Mouse (Mus musculus) left cerebral cortex, adult 2 months (tissue): Measurements from ENCODE around the gene Dlgap1. TPM values are rescaled to one million over a fixed set of nuclear protein-coding genes. Genes with fewer than 3 reads are reported as not detected.
"Not testable (repeated sequence)": the region's sequence is repeated elsewhere in the genome, so short reads cannot be mapped to it uniquely, and the experiment has no call there.

Source experiments
- DNase-seq, 2 experiments: peaks; one replicate each; pipeline ENCODE4 v3.0.0; 2021 to 2022; ENCODE audit warnings: low spot score in 2 of 2, mixed read lengths in 1 of 2; ENCODE audit errors: extremely low spot score in 1 of 2
- H3K27ac ChIP-seq: fragments of 200-600 bp; 2 replicates; pipeline ENCODE4 v1.8.1; 2022
- H3K4me3 ChIP-seq: fragments of 200-600 bp; 2 replicates; pipeline ENCODE4 v1.8.1; 2022
- CTCF ChIP-seq: fragments of 200-600 bp; IDR thresholded peaks from 2 replicates; pipeline ENCODE4 v1.8.1; 2022; ENCODE audit warnings: antibody characterized with exemption, mild to moderate bottlenecking, moderate library complexity
- intact Hi-C: fragments of 180-260 bp; cut with DNase I; formaldehyde crosslinking; loops from one replicate; pipeline ENCODE4 v1.15.1; 2025
- total RNA-seq, 2 experiments: library from RNA; stranded (reverse); gene quantifications; 2 replicates each; pipeline ENCODE4 v1.2.3; 2021

Dlgap1 gene
- total RNA-seq, 2 experiments from 2014 or later: 497 to 510 TPM

DNA sequence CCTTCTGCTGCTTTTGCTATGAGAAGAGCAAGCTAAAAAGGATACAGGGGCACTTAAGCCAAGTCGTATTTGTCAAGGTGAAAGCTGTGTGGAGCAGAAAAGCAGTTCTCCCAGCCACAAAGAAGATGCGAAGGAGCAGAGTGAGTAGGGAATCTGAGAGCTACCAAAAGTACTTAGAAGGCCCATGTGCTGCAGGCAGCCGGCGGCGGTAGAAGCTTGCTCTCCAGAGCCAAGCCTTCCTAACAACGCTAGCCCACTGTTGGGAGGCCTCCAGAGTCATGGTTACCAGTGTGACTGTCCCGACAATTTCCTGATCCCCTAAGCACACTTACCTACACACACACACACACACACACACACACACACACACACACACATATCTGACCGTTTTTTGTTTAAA lies 614.2 kb downstream of the Dlgap1 start:
- DNase-seq: no peak
- intact Hi-C loops: no loop called here
- no peak for TF ChIP-seq CTCF
- Histone ChIP-seq H3K4me3 (no peak overlapping the region), H3K27ac (peak overlapping the region; percentile 54)

DNA sequence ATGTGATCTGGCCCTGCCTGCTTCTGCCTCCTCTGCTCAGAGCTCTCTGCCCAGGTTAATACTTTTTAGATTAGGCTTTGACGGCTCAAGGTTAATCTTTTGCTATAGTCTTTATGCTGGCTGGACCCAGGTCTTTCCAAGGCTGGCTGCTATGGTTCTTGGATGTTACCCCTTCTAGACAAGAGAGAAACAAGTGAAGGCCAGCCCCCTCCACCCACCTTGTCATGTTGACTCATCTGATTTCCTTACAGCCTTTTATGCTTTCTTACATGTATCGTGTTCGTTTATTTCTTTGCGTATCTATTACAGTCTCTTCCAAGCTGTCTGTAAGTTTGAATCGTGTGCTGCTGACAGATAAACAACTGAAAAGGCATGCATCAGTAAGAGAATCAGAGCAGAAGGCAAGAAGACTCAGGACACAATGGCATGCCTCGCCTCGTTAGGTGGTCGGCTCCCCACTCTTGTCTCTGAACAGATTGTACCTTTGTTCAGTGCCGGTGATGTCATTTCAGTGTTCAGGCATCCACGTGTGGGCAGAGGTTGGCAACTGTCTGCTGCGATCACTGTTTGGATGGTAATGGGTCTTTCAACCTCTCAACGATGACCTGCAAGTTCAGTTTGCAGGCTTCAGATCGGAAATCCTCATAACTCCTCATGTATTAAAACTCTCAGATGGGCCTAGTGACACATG lies 618.0 kb downstream of the Dlgap1 start:
- intact Hi-C loops: no loop called here
- no peak for DNase-seq
- TF ChIP-seq CTCF: no peak
- peak overlapping the region; percentile 76 for H3K27ac ChIP-seq
- no peak overlapping the region for H3K4me3 ChIP-seq

DNA sequence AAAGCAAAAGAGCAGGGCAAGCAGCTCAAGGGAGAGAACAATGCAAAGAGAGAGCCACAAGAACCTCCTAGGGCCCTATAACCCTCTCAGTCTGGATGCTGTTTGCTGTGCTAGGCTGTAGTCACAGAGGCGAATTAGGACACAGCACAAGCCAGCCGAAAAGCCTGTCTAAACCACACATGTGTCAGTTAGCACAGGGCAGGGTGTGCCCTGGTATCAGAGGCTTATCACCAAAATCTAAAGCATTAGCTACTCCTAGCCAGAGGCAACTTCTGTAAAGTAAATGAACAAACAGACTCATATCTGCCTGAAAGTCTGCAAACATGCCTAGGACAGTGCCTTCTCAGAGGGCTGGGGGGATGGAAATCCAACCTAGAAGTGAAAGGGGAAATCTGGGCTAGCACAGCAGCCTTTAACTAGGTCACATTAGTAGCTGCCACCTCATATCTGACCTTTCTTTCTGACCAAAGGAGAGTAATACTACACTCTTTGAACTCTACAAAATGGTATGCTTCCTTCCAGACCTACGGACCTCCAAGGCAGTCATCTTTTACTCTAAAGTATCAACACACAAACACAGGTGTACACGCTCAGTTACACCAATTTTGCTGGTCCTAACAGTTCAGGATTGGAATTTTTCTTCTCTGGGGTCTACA lies 619.2 kb downstream of the Dlgap1 start:
- H3K4me3 ChIP-seq, intact Hi-C loops, DNase-seq: not testable (repeated sequence)
- H3K27ac ChIP-seq: peak overlapping the region; percentile 77; the same call in 1 of the 2 replicates

GRCm38 (mm10) chr17:70588691-70589090 lies 619.8 kb downstream of the Dlgap1 start:
- DNase-seq: no peak
- intact Hi-C loops: no loop called here
- H3K27ac ChIP-seq: peak overlapping the region; percentile 66
- no peak for TF ChIP-seq CTCF
- H3K4me3 ChIP-seq: no peak overlapping the region

- intact Hi-C loops: no loop called here
- DNase-seq: no peak
- H3K4me3 ChIP-seq: no peak overlapping the region
- no peak for TF ChIP-seq CTCF
- peak overlapping the region; percentile 66 for H3K27ac ChIP-seq
Measured at GRCm38 (mm10) chr17:70589140-70589539, 620.3 kb downstream of the Dlgap1 start.

DNA sequence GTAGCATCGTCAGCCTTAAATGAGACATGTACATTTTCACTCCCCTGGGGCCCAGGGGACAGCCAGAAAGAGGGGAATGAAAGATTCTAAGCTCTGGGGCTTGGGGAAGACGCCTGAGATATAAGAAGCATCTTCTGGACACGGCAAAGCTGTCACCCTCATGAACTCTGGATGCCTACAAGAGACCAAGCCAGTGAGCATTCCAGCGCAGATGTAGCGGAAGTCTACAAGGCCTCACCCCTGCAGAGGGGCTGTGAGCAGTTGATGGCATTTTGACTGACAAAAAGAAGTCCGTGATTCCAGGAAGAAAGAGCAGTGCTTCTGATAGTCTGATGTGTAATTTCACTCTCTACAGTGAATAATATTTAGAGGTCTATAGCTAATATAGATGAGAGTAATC lies 621.6 kb downstream of the Dlgap1 start:
- intact Hi-C loops: no loop called here
- Histone ChIP-seq H3K27ac (peak overlapping the region; percentile 36; the same call in 1 of the 2 replicates), H3K4me3 (no peak overlapping the region)
- TF ChIP-seq CTCF: no peak
- DNase-seq: no peak

DNA sequence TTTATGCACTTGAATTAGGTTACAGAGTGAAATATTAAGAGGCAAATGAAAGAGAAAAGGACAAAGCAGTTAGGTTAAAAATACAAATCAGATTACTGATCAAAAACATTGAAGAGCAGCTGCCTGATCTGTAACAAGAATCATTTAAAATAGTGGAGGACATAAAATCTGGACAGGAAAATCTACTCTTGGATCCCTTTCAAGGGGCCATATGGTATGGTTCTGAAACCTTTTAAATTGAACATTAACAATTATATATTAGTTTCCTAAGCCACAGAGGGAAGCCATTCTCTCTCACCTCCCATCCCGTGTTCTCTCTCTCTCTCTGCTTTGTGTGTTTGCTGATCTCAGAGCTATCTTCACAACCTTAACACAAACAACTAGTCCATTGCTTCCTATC lies 625.4 kb downstream of the Dlgap1 start:
- no peak for DNase-seq
- intact Hi-C loops: no loop called here
- Histone ChIP-seq H3K4me3 (no peak overlapping the region), H3K27ac (peak overlapping the region; percentile 73; the same call in 1 of the 2 replicates)
- TF ChIP-seq CTCF: no peak

DNA sequence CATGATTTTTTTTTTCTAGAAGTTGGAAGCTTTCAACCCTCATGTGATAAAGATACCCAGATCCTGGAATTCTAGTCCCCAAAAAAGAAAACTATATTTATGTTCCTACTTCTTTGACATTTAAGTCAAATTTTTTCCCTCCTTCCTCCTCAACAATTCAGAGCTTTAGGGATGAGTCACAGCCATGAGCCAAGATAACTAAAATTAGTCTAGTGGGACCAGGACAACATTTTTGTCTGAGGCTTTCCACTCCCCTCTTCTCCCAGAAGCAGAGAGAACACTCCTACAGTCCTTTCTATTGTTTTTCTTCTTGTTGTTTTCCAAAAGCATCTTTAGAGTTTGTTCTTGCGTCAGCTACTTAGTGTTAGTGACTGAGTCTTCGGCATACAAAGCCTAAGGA lies 627.5 kb downstream of the Dlgap1 start:
- Histone ChIP-seq H3K27ac (peak overlapping the region; percentile 76), H3K4me3 (no peak overlapping the region)
- intact Hi-C loops: loop anchor here (5.0 kb wide), 2 partner anchors 69 to 104 kb away; no protein-coding TSS in a partner anchor
- TF ChIP-seq CTCF: no peak
- DNase-seq: no peak

DNA sequence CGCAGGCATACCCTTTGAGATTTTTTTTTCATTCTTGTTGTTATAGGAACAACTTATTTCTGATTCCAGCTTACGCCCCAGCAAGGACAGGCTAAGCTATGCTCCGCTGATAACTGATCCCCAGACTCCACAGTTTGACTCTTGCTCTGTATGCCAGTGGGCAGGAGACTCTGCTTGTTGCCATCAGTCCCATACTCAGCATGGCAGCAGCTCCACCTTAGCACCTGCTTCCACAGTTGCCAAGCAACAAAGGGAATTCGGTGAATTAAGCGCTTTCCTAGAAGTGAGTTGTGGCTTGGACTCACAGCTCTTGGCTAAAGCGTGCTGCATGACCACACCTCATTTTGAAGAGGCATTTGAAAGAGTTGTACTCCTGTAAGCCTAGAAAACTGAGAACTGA lies 631.6 kb downstream of the Dlgap1 start:
- intact Hi-C loops: no loop called here
- Histone ChIP-seq H3K27ac (peak overlapping the region; percentile 71), H3K4me3 (no peak overlapping the region)
- DNase-seq: no peak
- no peak for TF ChIP-seq CTCF

GRCm38 (mm10) chr17:70602051-70602450 lies 633.2 kb downstream of the Dlgap1 start:
- Histone ChIP-seq H3K27ac (peak overlapping the region; percentile 2; the same call in 1 of the 2 replicates), H3K4me3 (no peak overlapping the region)
- no peak for DNase-seq
- TF ChIP-seq CTCF: no peak
- intact Hi-C loops: no loop called here

DNA sequence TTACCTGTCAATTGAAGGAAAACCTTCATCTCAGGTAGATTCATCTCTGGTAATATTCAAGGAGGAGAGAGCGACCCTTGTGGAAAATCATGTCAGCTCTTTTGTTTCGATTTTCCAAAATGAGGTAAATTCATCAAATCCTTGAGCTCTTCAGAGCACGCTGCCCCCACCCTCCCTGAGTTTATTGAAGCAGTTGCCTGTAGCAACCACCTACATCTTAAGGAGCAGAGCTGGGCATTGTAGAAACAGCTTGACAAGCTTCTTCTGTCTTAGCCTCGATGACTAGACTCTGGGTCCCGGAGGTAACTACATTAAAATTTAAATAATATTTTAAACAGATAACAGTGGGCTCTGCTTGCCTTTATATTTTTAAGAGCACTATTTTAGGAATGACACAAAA lies 636.8 kb downstream of the Dlgap1 start:
- intact Hi-C loops: no loop called here
- Histone ChIP-seq H3K4me3 (no peak overlapping the region), H3K27ac (peak overlapping the region; percentile 54)
- TF ChIP-seq CTCF: no peak
- DNase-seq: no peak

DNA sequence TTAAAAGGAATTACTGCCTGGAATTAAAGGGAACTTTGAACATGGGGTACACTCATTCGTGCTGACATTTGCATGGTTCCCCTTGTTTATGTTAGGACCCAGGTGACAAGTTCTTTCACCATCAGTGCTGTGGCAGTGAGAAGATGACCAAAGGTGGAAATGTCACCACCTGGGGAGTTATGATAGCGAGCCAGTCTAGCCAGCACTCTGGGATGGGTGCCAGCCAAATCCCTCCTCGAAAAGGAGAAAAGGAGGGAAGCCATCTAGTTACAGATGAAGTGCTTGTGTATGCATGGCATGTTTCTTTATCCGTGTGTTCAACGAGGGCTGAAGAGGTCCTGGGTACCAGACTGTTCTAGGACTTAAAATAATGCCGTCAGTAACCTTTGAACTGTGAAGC lies 643.3 kb downstream of the Dlgap1 start:
- no peak overlapping the region for H3K4me3 ChIP-seq
- TF ChIP-seq CTCF: no peak
- no peak for DNase-seq
- intact Hi-C loops: no loop called here
- no peak overlapping the region for H3K27ac ChIP-seq

- DNase-seq: no peak
- H3K27ac ChIP-seq: no peak overlapping the region
- intact Hi-C loops: no loop called here
- H3K4me3 ChIP-seq: no peak overlapping the region
- no peak for TF ChIP-seq CTCF
Measured at GRCm38 (mm10) chr17:70613897-70614296, 645.0 kb downstream of the Dlgap1 start.
